Mouse (Mus musculus): ENCODE data around the gene Cnbd2.

The Cnbd2 gene

DNA sequence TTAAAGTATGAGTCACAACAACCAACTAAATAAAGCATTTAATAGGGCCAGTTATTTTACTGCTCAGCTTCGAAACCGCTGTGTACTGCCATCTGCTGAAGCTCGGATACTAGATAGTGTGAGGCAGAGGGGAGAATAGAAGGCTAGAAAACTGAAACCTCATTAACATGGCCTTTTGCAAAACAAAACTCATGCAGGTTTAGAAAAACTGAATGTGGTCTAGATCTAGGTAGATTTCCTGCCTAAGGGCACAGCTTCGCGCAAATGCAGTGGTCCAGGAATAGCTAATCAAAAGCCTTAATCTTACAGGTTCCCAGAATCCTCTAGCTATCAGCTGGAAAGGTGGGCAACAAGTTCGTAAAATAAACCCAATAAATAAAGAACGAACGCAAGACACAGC is 658 bp upstream of the Cnbd2 start:
- no peak for DNase-seq (ENCODE audit: extremely low read depth, low read depth)

DNA sequence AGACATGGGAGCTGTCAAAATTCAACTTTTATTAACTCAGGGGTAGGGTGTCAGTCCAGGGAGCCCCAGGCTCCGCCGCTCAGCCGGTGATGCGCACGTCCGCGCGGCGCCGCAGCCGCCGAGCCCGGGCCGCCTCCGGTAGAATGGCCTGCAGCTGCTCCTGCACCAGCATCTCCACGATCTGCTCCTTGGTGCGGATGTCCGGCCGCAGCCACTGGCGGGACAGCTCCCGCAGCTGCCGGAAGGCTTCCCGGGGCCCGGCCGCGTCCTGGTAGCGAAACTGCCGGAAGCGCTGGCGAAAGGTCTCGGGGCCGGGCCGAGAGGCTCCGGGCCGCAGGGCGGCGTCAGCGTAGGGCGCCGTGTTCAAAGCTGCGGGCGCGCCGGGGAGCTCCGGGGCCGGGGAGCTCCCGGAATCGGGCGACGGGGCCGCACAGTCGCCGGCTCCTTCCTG is 233 bp upstream of the Cnbd2 start:
- DNase-seq (ENCODE audit: extremely low read depth, low read depth): no peak

DNA sequence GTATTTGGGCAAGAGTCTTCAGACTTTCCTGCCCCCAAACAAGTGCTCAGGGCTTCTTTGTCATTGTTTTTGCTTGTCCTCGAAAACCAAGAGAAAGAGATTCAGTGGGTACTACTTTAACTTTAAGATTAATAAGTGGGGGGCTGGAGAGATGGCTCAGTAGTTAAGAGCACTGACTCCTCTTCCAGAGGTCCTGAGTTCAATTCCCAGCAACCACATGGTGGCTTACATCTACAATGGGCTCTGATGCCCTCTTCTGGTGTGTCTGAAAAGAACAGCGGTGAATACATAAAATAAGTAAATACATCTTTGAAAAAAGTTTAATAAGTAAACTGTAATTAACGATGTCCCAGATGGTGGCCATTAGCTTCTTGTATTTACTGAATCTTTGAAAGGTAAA is 1.1 kb downstream of the Cnbd2 start:
- DNase-seq (ENCODE audit: extremely low read depth, low read depth): no peak

DNA sequence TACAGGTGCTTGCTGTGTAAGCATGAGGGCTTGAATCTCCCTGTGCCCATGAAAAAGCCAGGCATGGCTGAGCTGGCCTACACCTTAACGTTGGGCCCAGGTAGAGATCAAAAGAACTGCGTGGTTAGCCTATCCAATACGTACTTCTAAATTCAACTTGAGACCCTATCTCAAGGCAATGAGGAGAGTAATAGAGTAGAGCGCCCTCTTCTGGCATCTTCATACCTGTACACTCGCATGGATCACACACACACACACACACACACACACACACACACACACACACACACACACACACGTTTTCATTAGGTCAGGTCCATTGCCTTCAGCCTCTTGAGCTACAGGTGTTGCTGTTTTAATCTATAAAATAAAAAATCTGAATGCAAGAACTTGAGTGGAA is 2.7 kb downstream of the Cnbd2 start:
- DNase-seq (ENCODE audit: extremely low read depth, low read depth): no peak

DNA sequence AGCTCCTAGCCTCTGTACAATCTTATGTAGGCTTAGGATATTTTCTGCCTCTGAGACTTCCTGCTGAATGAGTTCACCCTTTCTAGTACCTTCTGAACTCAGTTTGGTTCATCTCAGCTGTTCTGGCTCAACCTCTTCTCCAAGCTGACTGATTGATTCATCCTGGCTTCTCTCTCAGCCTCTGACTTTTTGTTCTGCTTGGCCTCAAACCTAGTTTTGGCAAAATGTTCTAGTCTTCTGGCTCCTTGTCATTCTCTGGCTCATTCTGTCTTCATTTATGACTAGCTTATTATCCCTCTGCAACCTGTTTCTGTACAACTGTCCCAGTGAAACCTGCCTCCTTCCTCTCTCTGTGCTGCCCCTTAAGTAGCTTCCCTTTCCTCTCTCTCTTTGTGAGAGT is 6.4 kb downstream of the Cnbd2 start:
- no peak for DNase-seq (ENCODE audit: extremely low read depth, low read depth)

DNA sequence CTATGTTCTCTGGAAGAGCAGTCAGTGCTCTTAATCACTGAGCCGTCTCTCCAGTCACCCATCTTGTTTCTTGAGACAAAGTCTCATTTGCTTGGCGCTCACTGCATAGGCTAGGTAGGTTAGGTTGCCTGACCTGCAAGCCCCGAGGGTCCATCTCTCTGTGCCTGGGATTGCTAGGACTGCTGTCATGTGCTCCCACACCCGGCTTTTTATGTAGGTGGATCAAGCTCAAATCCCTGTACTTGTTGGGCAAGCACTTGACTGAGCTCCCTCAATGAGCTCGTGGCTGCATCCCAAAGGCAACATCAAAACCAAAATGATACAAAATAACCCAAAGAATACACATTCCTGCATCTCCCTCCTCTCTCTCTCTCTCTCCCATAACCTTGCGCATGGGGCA is 9.4 kb downstream of the Cnbd2 start:
- DNase-seq (ENCODE audit: extremely low read depth, low read depth): no peak

DNA sequence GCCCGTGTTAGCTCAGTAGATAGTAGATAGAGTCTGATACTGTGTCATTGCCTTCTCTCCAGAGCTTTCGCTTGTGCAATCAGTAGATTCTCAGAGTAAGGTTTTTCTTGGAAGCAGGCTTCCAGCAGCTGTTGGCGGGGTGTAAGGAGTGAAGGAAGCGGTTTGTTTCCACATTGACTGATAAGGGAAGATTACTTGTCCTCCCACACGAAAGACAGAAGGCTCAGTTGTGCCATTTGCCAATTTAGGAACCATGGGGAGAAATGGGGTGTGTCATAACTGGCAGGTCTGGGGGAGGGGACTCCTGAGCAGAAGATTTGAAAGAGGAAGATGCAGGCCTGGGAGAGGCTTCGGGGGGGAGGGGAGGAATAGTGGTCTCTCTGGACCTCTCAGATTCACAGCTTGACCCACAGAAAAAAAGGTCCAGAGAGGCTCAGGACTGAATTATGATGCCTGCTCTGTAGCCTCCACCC is 12.1 kb downstream of the Cnbd2 start:
- peak; percentile 97 for DNase-seq (ENCODE audit: extremely low read depth, low read depth)

DNA sequence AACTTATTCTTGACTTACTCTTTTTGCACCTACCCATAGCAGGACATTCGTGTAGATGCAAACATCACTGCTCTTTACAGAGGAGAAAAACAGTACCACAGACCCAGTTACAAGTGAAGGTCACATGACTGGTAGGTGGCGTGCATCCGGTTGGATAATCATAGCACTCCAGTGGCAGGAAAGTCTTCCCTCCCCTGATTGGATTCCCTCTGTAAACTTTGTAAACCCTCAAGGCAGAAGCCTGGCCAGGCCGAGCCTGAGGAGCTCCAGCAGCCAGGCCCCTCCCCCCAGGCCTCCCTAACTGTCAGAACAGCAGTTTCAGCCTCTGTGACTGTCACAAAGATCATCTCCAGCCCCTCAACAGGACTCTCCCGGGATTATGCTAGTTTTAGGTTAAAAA is 12.6 kb downstream of the Cnbd2 start:
- peak; percentile 77 for DNase-seq (ENCODE audit: extremely low read depth, low read depth)

DNA sequence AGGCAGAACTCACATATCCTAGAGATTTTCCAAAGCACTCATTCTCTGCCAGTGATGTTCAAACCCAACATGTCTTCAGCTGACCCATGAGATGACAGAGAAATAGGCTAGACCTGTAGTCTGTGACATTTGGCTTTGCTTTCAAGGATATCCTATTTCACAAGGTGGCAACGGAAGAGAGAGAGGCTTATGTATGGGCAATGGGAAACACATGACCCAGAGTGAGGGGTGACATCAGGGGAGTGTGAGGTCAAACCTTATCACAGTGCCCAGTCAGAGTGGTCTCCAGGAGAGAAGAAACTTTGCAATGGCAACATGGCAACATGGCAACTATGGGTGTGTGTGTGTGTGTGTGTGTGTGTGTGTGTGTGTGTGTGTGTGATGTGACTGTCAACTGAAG is 18.6 kb downstream of the Cnbd2 start:
- no peak for DNase-seq (ENCODE audit: extremely low read depth, low read depth)

DNA sequence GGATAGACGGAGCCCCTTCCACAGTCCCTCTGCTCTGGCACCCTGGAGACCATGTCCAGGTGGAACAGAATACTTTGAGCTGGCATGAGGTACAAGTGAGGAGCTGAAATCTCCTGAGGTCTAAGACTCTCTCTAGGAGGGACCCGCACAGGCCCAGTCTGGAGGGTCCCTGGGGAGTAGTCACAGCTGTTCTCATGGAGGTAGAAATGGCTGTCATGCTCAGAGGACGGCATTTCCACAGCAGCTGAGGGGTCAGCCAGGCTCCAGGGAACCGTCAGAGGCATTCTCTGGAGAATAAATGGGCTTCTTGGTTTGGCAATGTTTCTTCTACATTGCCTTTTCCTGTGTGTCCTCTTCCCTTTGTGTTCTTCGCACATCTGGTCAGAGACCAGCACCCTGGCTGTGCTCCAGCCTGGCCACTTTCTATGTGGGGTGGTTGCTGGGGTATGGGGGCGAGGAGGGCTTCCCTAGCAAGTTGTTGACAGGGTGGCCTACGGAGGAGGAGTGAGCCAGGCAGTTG is 19.4 kb downstream of the Cnbd2 start:
- no peak for DNase-seq (ENCODE audit: extremely low read depth, low read depth)

DNA sequence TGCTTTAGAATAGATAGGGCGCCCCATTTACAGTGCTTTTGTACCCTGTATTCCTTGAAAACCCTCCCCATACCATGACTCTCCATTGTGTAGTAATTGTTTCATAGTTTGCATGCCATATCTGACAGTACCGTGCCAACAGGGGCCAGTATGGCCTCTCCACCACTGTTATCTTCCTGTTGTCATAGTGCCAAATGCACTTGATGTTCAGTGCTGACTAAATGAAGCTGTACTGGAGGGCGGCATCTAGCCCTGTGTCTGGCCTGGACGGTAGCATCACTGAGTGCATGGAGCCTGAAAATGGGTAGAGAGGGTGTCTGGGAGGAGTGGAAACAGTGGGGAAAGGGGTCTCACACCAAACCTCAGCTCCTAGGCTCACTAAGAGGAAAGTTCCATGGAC is 28.0 kb downstream of the Cnbd2 start:
- no peak for DNase-seq (ENCODE audit: extremely low read depth, low read depth)

DNA sequence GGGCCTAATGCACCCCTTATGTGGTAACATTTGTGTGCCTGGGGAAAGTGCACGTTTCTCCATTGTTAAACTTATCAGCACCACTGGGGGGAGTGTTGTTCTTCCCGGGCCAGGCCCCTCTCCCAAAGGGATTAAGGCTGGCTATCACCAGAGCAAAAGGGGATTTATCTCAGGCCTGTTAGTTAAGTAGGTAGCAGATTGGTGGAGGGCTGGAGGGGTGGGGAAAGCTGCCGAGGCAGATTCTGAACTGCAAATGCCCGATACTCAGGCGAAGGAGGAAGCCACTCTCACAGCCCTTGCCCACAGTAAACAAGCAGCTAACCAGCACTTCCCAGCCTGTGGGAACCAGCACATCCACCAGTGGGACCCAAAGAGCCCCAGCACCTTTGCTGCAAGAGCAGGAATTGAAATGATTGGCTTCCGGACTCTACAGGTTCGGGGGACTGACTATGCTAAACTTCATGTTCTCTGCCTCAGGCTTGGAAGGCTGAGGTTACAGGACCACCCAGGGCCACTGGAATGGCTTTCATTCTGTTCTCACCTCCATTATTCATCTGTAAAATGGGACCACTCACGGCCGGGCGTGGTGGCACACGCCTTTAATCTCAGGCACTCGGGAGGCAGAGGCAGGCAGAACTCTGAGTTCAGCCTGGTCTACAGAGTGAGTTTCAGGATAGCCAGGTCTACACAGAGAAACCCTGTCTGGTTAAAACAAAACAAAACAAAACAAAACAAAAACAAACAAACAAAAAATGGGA is 32.9 kb downstream of the Cnbd2 start:
- DNase-seq (ENCODE audit: extremely low read depth, low read depth): no peak

DNA sequence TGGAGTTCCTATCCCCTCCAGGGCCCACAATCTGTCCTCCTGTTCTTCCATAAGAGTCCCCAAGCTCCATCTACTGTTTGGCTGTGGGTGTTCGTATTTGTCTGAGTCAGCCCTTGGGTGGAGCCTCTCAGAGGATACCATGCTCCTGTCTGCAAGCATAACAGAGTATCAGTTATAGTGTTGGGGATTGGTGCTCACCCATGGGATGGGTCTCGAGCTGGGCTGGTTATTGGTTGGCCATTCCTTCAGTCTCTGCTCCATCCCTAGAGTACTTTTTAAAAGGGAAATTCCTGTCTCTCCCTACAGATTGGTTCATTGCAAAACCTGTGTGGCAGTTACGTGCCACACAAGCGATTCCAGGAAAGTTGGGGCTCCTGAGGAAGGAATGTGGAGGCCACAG is 36.7 kb downstream of the Cnbd2 start:
- DNase-seq (ENCODE audit: extremely low read depth, low read depth): no peak

DNA sequence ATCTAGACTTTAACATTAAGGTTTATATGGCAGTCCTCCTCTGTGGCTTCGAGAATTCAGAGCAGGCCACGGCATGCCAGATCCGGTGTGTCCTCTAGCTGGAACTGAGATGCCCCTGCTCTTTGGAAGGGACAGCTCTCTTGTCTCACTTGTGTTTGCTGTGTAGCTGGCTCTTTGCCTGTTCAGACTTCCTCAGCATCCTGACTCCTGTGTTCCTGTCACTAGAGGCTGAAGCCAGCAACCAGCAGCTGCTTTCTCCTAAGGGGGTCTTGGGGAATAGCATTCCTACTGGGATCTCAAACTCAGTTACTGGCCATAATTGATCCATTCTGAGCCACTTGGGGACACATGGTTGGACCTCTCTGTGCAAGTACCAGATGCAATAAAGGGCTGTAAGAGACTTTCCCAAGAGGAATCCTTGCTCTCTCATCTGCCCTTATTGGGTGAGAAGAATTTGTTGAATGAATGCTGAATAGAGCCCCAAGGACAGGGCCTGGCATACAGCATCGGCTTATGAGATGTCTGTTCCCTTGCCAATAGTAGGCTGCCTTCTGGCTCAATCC is 37.3 kb downstream of the Cnbd2 start:
- DNase-seq (ENCODE audit: extremely low read depth, low read depth): no peak

DNA sequence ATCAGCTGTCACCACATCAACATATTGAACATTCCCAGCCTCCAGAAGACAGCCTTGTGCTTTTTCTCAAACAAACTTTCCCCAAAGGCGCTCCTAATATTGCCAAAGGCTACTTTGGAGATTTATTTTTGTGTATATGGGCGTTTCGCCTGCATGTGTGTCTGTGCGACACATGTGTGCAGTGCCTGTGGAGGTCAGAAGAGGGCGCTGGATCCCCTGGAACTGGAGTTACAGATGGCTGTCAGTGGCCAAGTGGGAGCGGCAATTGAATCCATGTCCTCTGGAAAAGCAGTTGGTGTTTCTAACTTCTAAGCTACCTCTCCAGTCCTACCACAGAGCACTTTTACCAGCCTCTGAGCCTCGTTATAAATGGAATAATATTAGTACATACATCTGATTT is 39.1 kb downstream of the Cnbd2 start:
- DNase-seq (ENCODE audit: extremely low read depth, low read depth): no peak

DNA sequence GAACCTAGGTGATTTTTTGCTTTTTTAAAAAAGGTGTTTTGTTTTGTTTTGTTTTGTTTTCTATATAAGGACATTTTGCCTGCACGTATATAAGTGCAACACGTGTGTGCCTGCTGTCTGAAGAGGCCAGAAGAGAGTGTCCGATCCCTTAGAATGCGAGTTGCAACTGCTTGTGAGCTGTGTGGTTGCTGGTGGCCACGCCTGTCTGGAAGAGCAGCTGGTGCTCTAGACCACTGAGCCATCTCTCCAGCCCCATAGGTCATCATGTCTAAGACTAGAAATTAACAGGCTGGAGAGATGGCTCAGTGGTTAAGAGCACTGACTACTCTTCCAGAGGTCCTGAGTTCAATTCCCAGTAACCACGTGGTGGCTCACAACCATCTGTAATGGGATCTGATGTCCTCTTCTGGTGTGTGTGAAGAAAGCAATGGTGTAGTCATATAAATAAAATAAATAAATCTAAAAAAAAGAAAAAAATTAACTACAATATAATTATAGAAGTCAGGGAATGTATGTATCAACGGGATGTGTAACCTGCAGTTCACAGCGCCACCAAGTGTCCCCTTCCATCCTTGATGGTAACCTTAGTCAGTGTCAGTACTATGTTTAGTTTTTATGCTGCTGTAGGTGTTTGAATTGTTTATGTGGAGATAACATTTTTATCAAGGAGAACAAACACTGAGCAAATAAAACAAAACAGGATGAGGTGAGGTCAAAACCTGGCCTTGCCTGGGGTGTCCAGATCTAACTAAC is 40.5 kb downstream of the Cnbd2 start:
- peak; percentile 20 for DNase-seq (ENCODE audit: extremely low read depth, low read depth)

DNA sequence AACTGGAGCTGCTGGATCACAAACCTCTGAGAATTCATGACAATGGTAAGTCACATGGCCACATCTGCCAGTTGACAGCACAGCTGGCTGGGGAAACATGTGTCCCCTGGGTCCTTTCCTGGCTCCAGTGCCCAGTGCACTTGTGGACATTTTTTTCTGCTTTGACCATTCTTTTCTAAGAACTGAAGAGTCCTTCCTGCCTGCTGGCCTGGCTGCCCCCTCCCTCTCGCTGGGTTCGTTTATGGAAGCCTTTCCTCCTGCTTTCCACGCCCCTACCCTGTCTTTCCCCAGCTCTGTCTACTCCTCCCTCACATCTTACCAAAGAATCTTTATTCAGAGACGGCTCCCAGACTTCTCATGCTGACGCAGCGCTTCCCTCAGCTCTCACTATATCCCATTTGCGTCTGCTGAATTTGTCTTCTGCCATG is 41.2 kb downstream of the Cnbd2 start:
- DNase-seq (ENCODE audit: extremely low read depth, low read depth): no peak

DNA sequence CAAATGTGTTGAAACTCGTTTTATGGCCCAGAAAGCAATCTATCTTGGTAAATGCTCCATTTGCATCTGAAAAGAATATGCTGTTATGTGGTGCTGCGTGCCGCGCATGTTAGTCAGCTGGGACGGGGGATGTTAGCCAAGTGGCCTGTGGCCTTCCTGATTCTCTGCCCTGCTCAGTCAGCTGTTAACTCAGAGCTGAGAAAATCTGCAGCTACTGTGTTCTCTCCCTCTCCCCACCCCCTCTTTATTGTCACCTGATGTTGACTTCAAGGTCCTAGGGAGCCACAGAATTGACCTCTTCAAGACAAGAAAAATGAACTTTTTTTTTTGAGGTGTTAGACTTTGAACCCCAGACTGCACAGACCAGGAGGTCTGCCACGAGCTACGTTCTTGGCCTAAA is 43.9 kb downstream of the Cnbd2 start:
- DNase-seq (ENCODE audit: extremely low read depth, low read depth): no peak

DNA sequence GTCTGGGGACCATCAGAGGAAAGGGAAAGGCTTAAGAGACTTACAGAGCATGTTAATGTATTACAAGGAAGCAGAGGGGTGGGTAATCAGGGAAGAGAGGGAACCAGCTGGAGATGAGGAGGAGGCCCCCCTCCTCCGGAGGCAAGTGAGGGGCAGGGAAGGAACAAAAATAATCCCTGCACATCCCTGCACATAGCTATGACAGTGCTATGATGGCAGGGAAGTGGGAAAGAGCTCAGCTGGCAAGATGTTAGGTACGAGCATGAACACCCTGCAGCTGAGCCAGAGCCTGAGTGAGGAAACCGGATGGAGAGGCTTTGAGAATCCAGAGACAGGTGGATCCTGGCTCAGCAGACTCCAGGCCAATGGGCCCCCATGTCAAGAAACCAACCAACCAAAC is 56.4 kb downstream of the Cnbd2 start:
- DNase-seq (ENCODE audit: extremely low read depth, low read depth): no peak

DNA sequence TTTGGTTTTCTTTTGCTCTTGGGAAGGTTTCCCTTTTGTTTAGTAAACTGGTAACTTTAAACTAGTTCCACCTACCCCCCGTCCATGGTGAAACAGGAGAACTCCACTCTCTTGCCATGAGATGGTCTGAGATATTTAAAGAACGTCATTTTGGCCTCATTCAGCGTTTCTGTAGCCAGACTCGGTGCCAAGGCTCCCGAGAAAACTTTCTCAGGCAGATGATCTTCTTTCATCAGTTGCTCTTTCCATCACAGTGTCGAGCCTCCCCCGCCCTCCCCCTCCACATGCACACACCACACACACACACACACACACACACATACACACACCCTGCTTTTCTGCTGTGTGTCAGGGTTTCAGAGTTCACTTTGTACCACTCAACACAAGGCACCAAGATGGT is 58.8 kb downstream of the Cnbd2 start:
- DNase-seq (ENCODE audit: extremely low read depth, low read depth): no peak

DNA sequence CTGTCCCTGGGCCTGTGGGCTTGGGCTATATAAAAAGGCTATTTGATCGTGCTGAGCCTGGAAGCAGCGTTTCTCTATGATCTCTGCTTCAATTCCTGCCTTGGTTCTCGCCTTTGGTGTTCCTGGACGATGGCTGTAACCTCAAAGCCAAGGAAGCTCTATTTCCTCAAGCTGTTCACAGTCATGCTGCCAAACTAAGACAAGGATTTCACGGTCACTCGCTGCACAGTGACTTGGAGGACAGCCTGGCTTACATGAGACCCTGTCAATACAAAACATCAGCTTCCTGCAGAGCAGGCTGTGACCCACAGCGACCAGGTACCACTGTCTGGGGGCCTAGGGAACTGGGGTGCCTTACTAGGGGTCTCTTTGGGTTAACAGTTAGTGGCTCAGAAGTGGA is 64.9 kb downstream of the Cnbd2 start:
- no peak for DNase-seq (ENCODE audit: extremely low read depth, low read depth)

DNA sequence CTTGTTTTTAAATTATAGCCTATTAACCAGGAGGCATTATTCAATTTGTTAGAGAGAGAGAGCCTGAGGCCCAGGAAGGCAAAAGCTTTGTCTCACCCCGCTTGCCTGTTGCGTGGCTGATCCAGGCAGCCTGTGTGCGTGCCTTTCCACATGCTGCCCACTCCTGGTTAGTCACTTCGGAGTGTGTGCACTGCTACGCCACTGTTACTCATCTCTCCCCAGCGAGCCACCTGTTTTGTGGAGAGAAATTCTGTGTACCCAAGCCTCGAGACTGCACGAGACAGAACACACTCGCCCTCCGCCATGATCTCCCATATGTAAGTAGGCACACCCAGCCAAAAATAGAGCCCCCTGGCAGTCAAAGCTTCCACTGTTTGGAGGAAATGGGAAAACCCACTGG is 67.8 kb downstream of the Cnbd2 start:
- no peak for DNase-seq (ENCODE audit: extremely low read depth, low read depth)

Data from MEL-GATA-1-ER (cell line).